Mouse (Mus musculus) 3T3-L1 (cell line): ENCODE measurements around the gene Dagla.

ENCODE experiments used
- DNase-seq: peaks from one replicate; pipeline ENCODE4 v3.0.0-alpha.2; 2015; ENCODE audit warnings: low read depth, low spot score

The Dagla gene

GRCm38 (mm10) chr19:10307941-10308340 lies 3.3 kb upstream of the Dagla start:
- peak; percentile 69 for DNase-seq

GRCm38 (mm10) chr19:10307351-10307750 lies 2.7 kb upstream of the Dagla start:
- no peak for DNase-seq

- DNase-seq = no peak
Observed at GRCm38 (mm10) chr19:10306521-10307243, 2.0 kb upstream of the Dagla start.

- no peak for DNase-seq
Observed at GRCm38 (mm10) chr19:10305640-10306039, 963 bp upstream of the Dagla start.

- no peak for DNase-seq
Observed at GRCm38 (mm10) chr19:10304395-10304794, 282 bp downstream of the Dagla start.

GRCm38 (mm10) chr19:10302852-10303251 lies 1.8 kb downstream of the Dagla start:
- DNase-seq = peak; percentile 73

GRCm38 (mm10) chr19:10301866-10302356 lies 2.8 kb downstream of the Dagla start:
- no peak for DNase-seq

GRCm38 (mm10) chr19:10301263-10301662 lies 3.4 kb downstream of the Dagla start:
- no peak for DNase-seq

GRCm38 (mm10) chr19:10300809-10301208 lies 3.9 kb downstream of the Dagla start:
- no peak for DNase-seq

GRCm38 (mm10) chr19:10298268-10298667 lies 6.4 kb downstream of the Dagla start:
- no peak for DNase-seq

GRCm38 (mm10) chr19:10297041-10297503 lies 7.6 kb downstream of the Dagla start:
- DNase-seq = peak; percentile 96

GRCm38 (mm10) chr19:10296306-10296705 lies 8.4 kb downstream of the Dagla start:
- no peak for DNase-seq

GRCm38 (mm10) chr19:10294631-10295562 lies 9.8 kb downstream of the Dagla start:
- DNase-seq = no peak

GRCm38 (mm10) chr19:10293987-10294386 lies 10.7 kb downstream of the Dagla start:
- DNase-seq = no peak

- DNase-seq = no peak
Observed at GRCm38 (mm10) chr19:10291896-10292490, 12.7 kb downstream of the Dagla start.

- peak; percentile 68 for DNase-seq
Observed at GRCm38 (mm10) chr19:10290153-10290945, 14.3 kb downstream of the Dagla start.

- peak; percentile 72 for DNase-seq
Observed at GRCm38 (mm10) chr19:10289609-10290150, 15.0 kb downstream of the Dagla start.

- DNase-seq = no peak
Observed at GRCm38 (mm10) chr19:10288125-10289040, 16.3 kb downstream of the Dagla start.

GRCm38 (mm10) chr19:10286458-10286872 lies 18.2 kb downstream of the Dagla start:
- no peak for DNase-seq
